Mouse (Mus musculus) layer of hippocampus, adult 9-11 months (tissue): ENCODE data around the gene Cd160.
A peak's percentile ranks its signal among the peaks of the same experiment; 100 is the strongest.

Experiments used
- DNase-seq: peaks from one replicate; pipeline ENCODE4 v3.0.0; 2022

Gene Cd160

DNA sequence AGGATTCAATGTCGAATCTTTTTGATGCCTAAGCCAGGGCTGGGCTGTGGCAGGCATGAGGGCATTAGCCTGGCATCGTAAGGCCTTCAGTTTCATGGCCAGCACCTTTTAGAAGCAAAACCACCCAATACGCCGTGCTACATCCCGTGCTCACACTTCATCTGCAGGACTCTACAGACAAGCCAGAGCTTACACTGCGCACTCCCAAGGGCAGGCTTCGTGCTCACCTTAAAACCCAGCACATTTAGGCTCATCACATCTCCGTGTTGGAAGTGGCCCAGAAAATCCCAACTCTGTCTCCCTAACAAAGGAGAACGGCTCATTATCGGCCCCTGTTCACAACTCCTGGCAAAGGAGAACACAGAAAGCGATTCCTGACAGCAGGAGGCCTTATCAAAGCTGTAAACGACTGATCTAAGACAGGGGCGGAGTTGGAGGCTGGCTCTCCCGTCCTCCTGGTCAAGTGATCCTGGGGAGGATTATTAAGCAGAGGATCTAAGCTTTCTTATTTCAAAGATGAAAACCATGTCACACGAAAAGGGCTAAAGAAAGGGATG is 765 bp downstream of the Cd160 start:
- no peak for DNase-seq

DNA sequence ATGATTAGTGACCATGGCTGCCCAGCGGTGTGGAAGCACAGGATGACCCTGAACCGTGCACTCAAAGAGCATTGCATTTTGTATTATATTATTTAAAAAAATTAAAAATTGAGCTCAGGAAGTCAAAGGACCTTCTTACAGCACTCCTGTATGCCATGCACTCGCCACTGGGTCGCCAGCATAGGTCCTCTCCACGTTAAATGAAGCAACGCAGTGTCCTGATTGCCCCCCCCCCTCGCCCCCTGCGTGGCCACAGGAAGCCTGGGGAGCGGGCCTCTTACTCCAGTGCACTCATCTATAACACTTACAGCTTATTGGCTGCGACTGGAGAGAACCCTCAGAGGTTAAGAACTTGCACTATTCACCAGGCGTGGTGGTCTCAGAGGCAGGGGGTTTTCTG is 3.9 kb downstream of the Cd160 start:
- DNase-seq = no peak

DNA sequence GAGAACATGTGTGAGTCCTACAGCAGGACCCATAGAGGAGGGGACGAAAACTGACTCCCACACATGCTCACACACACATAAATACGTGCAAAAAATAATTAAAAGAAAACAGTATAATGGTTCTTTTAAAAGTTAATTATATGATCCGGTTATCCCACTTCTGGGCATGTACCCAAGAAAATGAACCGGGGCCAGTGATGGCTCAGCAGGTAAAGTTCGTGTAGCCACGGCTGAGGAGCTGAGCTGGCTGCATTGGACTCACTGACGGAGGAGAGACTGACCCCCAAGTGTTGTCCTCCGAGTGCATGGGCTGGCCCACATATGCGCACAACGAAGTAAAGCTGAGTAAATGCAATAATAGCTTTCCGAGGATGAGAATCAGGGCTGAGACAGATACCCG is 4.5 kb downstream of the Cd160 start:
- no peak for DNase-seq

DNA sequence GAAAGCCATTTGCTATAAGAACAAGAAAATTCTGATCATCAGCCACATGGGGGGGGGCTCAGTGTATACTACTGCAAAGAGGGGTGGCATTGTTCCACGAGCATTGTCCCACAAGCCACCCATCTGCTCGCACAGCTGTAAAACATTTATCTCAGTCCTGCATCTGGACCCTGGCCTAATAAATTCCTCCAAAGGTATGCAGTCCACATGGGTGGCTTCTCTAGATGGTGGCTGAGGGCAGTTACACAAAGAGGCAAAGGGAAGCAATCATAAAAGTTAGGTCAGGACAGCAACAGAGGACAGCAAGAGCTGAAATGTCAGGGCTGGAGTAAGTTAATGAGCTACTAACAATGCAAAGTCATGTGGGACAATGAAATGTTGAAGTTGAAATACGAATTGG is 5.5 kb downstream of the Cd160 start:
- no peak for DNase-seq

DNA sequence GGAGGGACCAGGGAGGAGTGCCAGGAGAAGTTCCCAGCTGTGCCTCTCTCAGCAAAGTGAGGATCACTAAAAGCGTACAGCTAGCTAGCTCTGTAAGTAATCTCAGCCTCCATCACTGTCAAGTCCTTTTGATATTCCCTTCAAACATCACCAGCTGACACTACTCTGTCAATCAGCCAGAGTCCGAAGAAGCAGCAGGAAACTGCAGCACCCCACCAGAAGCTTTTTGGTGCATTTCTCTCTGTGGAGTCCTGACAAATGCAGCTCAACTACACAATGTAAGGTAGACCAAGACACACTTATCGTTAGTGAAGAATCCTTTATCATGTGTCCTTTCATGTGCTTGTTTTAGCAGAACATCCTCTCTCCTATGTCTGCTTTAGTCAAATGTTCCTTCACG is 7.6 kb downstream of the Cd160 start:
- no peak for DNase-seq

DNA sequence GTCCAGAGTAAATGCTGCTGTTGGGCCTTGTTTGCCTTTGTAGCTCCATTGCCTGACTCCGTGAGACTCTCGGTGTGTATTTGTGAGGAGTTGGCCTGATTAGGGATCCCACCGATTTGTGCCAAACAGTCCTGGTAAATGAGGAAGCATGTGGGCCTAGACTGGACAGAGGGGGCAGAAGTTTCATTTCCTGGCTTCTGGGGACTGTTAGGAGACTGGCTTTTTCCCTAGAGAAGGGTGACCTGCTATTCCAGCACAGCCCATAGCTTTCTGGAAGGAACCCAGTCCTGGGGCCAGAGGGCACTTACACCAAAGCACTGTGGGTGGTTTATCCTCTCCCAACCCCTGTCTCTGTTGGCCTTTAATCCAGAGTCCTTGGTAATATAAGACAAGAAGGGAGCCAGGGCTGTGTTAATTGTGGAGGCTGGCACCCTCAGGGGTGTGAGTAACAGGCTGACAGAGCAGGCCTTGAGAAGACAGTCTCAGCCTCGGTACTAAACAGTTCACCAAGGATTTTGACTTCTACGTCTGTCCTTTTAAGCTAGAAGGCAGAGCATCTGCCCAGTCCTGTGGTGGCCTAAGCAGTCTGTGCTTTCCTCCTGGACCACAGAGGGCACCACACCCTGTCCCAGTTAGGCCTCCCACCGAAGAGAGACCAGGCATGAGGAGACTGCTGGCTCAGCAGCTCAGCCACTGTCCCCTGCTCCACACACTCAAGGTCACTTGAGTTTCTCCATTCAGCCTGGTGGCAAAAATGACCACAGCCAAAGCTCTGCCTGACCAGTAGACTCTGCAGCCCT is 8.8 kb downstream of the Cd160 start:
- DNase-seq = no peak

DNA sequence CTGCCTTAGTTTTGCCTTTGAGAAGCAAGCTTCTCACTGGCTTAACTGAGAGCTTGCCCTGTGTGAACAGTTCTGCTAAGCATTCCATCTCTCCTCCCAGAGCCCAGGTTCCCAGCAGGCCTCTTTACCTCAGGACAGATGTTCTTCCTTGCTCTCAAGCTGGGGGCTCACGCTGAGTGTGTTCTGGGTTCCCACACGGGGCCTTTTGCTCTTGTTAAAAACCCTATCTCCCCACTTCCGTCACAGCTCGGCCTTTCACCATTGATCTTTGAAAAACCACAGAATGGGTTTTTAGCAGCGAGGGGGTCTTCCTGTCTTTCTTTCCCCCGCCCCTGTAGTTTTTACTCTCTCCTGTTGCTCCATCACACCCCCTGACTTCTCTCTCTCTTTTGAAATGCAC is 14.8 kb downstream of the Cd160 start:
- DNase-seq = no peak

DNA sequence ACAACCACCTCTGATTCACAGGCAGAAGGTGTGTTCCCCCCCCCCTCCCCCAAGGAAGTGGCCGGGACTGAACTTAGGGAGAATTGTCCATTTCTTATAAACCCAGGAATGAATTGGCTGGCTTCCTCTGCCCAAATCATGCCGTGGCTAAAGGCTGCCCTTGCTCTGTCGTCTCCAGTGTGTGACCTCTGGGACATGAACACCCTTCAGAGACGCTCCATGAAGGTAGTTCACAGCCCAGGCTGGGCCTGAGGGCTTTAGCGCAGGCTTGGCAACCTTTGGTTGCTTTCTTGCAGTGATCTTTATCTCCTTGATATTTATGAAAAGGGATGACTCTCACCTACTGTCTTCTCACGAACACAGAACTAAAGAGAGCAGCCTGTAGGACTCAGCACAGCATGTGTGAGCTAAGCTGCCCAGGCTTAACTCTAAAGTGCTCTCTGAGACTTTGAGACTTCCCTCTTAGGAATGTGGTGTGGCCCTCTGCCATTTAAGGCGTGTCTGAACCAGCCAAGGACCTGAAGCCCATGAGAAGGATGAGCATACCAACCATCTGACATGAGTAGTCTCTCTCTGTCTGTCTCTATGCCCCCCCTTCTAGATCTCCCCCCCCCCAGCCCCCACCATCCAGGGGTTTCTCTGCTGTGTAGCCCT is 15.4 kb downstream of the Cd160 start:
- no peak for DNase-seq

DNA sequence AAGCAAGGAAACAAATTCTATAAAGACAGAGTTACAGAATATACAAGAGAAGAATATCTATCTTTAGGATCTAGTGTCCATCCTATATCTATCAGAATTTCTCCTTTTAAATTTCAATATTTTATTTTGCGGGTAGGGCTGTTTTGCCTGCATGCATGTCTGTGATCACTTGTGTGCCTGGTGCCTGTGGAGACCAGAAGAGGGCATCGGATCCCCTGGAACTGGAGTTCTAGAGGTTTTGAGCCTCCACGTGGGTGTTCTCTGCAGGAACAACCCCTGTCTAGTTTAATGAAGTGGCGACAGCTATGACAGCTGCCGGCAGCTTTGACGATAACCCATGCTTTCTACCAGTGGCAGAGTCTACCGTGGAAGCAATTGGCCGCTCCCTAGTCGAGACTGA is 16.0 kb downstream of the Cd160 start:
- DNase-seq = peak; percentile 44

DNA sequence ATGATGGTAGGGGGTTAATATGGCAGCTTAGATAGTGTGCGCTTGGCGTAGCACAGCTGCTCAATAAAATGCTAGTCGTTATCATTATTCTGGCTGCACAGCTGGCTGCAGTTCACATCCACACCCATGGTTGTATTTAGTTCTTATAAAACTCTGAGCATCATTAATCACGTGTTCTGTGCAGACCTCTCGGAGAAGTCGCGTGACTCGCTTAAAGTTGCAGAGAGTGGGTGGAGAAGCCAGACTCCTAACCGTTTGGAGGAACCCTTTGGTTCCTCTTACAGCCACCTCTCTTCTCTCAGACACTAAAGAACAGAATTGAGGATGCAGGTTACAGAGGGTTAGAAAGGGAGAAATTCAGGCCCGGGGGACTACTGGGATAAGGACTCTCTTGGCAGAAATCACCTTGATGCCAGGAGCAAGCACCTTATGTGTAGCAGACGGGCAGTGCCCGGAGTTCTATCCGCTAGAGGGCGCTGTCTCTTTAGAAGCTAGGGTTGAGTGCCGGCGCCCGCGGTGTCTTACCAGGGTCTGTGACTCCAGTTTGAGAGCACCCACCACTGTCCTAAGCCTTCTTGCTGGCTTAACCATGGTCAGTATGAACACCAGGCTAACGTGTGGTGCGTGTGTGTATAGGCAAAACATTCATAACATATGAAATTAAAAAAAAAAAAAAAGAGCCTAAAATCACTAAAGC is 16.6 kb downstream of the Cd160 start:
- peak; percentile 72 for DNase-seq

DNA sequence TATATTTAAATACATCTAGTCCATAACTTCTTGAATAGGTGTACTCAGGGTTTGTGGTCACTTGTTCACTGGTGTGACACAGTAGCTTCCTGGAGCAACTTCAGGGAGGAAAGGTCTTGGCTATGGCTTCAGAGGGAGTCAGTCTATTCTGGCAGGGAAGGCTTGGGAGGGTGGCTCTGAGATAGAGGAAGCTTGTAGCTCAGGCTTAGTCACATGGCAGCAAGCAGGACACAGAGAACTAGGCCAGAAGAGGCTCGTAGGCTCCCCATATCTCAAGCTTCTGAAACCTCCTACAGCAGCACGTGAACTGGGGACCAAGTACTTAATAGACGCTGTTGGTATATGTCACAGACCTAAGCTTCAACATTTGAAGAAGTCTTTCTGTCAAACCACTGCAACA is 17.9 kb downstream of the Cd160 start:
- DNase-seq = no peak

DNA sequence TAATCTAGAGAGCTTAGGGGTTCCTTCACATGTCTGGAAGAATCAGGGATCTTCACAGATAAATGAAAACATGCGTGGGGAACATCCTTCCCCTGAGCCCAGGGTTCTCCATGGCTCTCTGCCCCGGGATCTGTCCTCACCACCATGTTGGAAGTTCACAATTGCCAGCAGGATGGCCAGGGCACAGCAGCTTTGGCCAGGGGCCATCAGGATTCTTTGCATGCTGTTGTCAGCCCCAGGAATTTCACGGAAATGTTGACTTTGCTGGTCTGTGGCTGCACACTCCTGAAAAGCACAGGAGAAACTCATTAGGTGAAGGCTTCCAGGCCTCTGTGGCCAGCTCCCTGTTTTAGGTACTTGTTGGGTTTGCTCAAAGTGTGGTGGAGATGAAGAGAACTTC is 20.5 kb downstream of the Cd160 start:
- DNase-seq = no peak

DNA sequence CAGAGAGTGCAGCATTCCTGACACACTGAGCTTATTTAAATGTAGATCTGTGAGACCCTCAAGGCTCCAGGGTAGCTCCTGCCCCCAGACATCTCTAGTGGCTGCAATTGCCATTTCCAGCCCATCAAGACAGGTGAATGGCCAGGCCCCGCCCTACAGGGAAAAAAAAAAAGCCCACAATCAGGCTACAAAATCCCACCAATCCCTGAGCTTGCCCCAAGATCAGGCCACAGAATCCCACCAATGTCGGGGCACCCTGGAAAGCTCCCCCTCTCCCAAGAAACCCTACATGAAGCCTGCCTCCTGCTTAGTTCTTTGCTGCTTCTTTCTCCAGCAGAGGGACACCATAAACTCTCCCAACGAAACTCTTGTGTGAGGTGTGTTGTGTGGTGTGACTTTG is 21.0 kb downstream of the Cd160 start:
- DNase-seq = no peak

DNA sequence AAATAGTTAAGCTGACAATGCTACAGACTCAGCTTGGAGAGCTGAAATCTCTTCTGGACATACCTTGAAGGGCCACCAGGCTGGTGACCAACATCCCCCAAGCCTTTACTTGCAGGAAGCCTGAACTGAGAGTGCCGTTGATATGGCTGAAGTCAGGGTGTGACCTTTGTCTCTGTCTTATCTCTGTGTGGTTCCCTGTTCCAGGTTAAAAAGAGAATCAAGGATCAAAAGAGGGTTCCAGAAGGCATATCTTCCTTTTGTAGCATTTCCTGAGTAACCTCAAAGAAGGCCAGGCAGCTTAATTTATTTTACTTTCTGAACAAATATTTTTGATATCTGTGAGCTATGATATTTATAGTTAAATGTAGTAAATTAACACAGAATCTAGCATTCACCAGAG is 26.9 kb downstream of the Cd160 start:
- no peak for DNase-seq

DNA sequence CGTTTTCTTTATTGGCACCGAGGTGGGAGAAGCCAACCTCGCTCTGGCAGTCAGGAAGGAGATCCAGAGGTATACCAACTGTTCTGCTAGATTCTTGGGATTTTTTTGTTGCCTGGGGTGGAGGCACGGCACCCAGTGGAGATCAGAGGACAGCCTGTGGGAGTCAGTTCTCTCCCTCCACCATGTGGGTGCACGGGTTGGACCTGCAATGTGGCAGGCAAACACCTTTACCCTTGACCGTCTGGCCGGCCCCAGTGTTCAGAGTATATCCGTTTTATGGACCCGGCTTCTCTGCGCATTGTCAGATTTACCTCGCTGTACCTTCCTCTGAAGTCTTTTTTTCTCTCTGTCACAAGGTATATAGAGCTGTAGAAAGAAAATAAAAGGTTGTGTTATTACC is 28.9 kb downstream of the Cd160 start:
- DNase-seq = no peak

DNA sequence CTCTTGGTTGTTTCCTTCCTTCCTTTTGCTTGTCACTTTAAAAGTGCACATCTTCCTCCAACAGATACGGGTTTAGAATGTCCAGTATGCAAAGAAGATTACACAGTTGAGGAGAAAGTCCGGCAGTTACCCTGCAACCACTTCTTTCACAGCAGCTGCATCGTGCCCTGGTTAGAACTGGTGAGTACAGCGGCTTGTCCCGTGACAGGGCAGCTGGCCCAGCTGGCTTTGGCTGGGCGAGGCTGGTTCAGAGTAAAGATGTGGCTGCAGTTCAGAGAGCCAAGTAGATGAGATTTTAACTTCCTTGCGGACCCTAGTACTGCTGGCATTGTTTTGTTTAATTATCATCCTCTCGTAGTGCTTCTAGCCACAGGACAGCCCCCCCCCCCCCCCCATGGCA is 40.6 kb downstream of the Cd160 start:
- peak; percentile 29 for DNase-seq

DNA sequence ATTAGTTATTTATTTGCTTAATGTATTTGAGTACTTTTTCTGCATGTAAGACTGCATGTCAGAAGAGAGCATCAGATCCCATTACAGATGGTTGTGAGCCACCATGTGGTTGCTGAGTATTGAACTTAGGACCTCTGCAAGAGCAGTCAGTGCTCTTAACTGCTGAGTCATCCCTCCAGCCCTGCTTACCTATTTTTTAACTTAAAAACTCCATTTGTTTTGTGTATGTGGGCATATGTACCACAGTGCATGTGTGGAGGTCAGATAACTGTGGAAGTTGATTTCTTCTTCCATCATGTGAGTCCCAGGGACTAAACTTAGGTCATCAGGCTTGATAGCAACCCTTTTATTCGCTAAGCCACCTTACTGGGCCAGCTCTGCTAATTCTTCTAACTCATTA is 41.4 kb downstream of the Cd160 start:
- DNase-seq = no peak

DNA sequence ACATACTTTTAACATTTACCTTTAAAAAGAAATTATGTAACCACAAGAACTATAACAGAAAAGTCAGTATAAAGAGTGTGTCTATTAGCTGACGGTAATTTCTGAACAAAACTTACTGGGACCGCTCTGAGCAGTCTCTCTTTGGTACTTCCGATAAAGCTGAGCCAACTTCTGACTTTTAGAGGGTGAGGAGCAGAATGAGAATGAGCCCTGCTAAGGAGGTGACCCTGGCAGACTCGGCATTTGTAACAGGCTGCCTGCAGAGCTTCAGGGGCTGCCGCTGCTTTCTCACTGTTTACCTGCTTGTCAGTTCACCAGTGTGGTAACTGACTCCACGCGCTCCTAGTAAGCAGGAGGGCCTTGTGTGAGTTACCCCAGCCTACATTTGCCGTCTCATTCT is 46.9 kb downstream of the Cd160 start:
- no peak for DNase-seq

DNA sequence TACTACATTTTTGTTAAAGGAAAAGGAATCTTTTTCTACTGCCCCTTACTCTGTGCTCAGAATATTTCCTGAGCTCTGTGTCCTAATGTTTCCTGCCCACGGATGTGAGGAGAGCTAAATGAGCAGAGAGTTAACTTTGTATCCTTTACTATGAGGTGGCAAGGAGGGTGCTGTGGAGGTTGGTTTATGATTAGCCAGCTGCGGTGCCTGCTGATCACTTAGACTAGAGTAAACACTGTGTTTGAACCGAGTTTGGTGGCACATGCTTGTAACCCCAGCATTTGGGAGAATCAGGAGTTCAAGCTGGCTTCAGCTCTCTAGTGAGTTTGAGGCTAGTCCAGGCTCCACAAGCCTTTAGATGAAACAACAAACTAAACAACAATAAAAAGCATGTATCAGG is 52.0 kb downstream of the Cd160 start:
- no peak for DNase-seq

DNA sequence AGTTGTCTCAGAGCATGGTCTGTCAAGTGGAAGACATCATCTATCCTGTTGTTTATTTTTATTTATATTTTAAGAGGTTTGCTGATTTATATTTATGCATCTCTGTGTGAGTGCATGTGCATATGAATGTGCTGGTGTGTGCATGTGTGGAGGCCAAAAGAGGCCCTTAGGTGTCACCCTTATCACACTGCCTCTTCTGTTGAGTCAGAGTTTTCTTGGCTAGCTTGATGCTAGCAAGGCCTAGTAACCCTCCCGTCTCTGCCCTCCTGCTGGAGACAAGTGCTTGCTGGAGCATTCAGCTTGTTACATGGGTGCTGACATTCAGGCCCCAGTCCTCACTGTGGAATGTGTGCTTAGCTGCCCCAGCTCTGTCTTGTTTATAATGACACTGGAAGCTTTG is 56.2 kb downstream of the Cd160 start:
- DNase-seq = no peak

DNA sequence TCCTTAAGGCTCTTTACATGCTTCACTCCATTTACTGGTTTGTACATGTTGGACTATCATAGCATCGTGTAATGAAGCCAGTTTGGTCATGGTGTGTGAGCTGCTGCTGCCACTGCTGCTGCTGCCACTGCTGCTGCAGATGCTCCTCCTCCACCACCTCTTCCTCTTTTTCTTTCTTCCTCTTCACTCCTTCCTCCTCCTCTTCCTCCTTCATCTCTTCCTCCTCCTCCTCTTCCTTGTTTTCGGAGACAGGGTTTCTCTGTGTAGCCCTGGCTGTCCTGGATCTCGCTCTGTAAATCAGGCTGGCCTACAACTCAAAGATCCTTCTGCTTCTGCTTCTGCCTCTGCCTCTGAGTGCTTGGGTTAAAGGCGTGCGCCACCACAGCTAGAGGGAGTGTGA is 59.2 kb downstream of the Cd160 start:
- no peak for DNase-seq

DNA sequence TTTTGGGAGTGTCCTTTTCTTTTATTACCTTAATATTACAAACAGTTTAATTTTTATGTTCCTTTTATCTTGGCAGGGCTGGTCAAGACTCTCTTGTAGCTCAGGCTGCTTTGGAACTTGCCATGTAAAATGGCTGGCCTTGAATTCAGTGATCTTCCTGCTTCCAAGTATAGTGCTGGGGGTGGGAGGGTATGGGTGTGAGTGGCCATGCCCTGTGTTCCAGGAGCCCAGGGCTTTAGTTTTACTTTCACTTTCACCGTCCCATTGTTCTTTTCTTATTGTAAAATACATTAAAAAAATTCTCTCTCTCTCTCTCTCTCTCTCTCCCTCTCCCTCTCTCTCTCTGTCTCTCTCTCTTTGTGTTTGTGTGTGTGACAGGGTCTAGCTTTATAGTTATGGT is 64.6 kb downstream of the Cd160 start:
- DNase-seq = no peak

DNA sequence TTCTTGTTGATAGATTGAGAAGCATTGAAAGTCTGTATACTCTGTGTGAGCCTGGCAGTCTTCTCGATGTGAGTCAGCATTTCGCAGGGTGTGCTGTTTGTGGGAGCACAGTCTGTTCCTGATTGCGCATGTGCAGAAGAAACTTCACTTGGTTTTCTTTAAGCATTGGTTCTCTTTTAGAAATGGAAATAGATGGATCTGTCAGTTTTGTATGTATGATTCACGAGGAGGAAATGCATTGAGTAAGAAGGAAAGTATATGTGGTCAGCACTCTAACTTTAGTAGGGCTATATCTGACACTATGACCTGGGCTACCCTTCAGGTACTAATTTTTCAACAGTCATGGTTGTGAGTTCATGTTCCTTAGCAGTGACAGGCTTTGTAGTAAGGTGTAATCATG is 69.5 kb downstream of the Cd160 start:
- DNase-seq = peak; percentile 43

DNA sequence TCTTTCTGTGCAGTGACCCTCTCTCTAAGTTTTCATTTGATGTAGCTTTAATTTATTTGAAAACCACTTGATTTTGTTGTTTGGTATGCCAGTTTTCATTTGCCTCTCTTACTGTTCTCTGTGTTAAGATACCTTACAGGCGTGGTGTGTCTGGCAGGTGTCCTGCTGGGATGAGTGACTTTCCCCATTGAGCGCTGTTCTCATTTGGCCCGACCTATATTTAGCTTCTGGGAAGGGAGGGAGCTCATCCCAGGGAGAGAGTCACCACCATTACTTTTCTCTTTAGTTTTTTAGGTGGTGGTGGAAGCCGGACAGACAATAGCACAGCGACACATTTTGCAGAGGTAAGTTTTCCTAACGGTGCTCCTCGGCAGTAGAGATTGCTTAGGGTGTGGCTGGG is 71.5 kb downstream of the Cd160 start:
- DNase-seq = no peak
